ENCODE assay signal across 8 mouse cellular contexts in genomic region chr12:36156101-36156636, GRCm38 (mm10). TPM values are rescaled to one million over a fixed set of nuclear protein-coding genes. Genes with fewer than 3 reads are reported as not detected.
DNase-seq lines count a peak whose midpoint lies in the region; ATAC-seq lines count a peak whose summit lies in the region.

No protein-coding gene starts in this region.

- peak overlapping the region; percentile 54; the same call in 1 of the 2 replicates for H3K27ac ChIP-seq in brown adipose tissue, adult 24 weeks (replicated peaks; ENCODE audit: low read depth, low read length)

- peaks cover 5% of the 10 kb centered on the region; the same call in 1 of the 2 replicates for H3K4me1 ChIP-seq in brown adipose tissue, adult 24 weeks (ENCODE audit: control insufficient read depth, insufficient read depth, insufficient read length, low read length)

- ATAC-seq in hematopoietic stem cell, adult 5-6 weeks (replicated peaks in 1 of 2; ENCODE audit: insufficient read depth in 1 of 2, low FRiP score in 2 of 2, low TSS enrichment in 1 of 2, low read depth in 1 of 2, poor library complexity in 2 of 2, severe bottlenecking in 2 of 2) = peak; percentile 9 to 29; a peak in 3 of 4 replicates
- peak; percentile 26; the same call in 1 of the 2 replicates for ATAC-seq in megakaryocyte progenitor cell, adult 5-6 weeks (replicated peaks; ENCODE audit: poor library complexity)

- peak overlapping the region; percentile 96 for H3K4me3 ChIP-seq in brown adipose tissue, adult 24 weeks (ENCODE audit: insufficient read depth, low read depth, low read length)

- peak; percentile 8 to 31 for DNase-seq in layer of hippocampus, postnatal 25 days (ENCODE audit: extremely low spot score in 1 of 2, low spot score in 1 of 2)
- no peak for DNase-seq in layer of hippocampus, adult 11-12 months (ENCODE audit: low spot score)
- DNase-seq in adrenal gland, postnatal 10 days = no peak
- no peak for DNase-seq in urinary bladder, adult 18-20 months (ENCODE audit: low spot score in 2 of 2)
- DNase-seq in right cerebral cortex, adult 2 months (ENCODE audit: low spot score in 2 of 2) = no peak

RNA-seq across cellular contexts. Expression of gene Ankmy2, which starts 0.7 kb away (rescaled TPM):
- 10 to 100 TPM; 54.8 to 55.7 TPM for total RNA-seq in layer of hippocampus, postnatal 25 days (2021)
- 16.4 and 16.6 TPM in 2 replicates for polyA plus RNA-seq in brown adipose tissue, adult 24 weeks (2012; ENCODE audit: insufficient read depth, insufficient read length, missing spikeins)
- 30.1 and 32.2 TPM in 2 replicates for total RNA-seq in hematopoietic stem cell, adult 5-6 weeks (2017)
- 17.1 and 22.2 TPM in 2 replicates for total RNA-seq in megakaryocyte progenitor cell, adult 5-6 weeks (2015)
- 22.7 and 23.3 TPM in 2 replicates for total RNA-seq in megakaryocyte progenitor cell, adult 5-6 weeks (2017)
- total RNA-seq in adrenal gland, postnatal 10 days (2021) = 10 to 100 TPM; 28.6 to 34.7 TPM

RNA-seq across cellular contexts. Expression of gene Bzw2, which starts 1.7 kb away (rescaled TPM):
- 10 to 100 TPM; 60.1 to 75.7 TPM for total RNA-seq in layer of hippocampus, postnatal 25 days (2021)
- polyA plus RNA-seq in brown adipose tissue, adult 24 weeks (2012; ENCODE audit: insufficient read depth, insufficient read length, missing spikeins) = 25.0 and 35.3 TPM in 2 replicates
- total RNA-seq in hematopoietic stem cell, adult 5-6 weeks (2017) = 98.0 and 117 TPM in 2 replicates
- 150 and 156 TPM in 2 replicates for total RNA-seq in megakaryocyte progenitor cell, adult 5-6 weeks (2015)
- 111 and 131 TPM in 2 replicates for total RNA-seq in megakaryocyte progenitor cell, adult 5-6 weeks (2017)
- total RNA-seq in adrenal gland, postnatal 10 days (2021) = 10 to 100 TPM; 40.2 to 67.5 TPM

Comparison
In these comparisons a context has a peak if more than half of its experiments do, and no peak if none do; other contexts are left out.
1. DNase-seq: peak in layer of hippocampus, postnatal 25 days (2 of 2); none in layer of hippocampus, adult 11-12 months (single experiment), adrenal gland, postnatal 10 days (single experiment), urinary bladder, adult 18-20 months (0 of 2) and right cerebral cortex, adult 2 months (0 of 2).